Mouse (Mus musculus): ENCODE measurements around the gene 2010300C02Rik. TPM values are rescaled to one million over a fixed set of nuclear protein-coding genes. Genes with fewer than 3 reads are reported as not detected.
A peak's percentile ranks its signal among the peaks of the same experiment; 100 is the strongest.

Gene 2010300C02Rik
- polyA plus RNA-seq, 2 experiments, result 3.7 to 4.1 TPM

GRCm38 (mm10) chr1:37619542-37619941 lies 100.3 kb downstream of the 2010300C02Rik start:
- no peaks in the 10 kb centered on the region for H3K9me3 ChIP-seq (ENCODE audit: control insufficient read depth, low read length)
- TF ChIP-seq POLR2A (IDR thresholded peaks at IDR 0.05; ENCODE audit: borderline replicate concordance, extremely low read depth, insufficient read depth, insufficient read length), result no peak
- H3K4me3 ChIP-seq (replicated peaks; ENCODE audit: low read length), result no peak overlapping the region
- H3K4me1 ChIP-seq (ENCODE audit: control insufficient read depth, insufficient read depth, low read length), result peaks cover 14% of the 10 kb centered on the region
- no peak for DNase-seq (ENCODE audit: low spot score)
- no peaks in the 10 kb centered on the region for H3K27me3 ChIP-seq (ENCODE audit: control insufficient read depth, insufficient read depth, low read length)
- no peak overlapping the region for H3K27ac ChIP-seq (replicated peaks; ENCODE audit: low read depth, low read length)
- WGBS, result 47% methylated on average over 1 of the region's 1 CpGs
- no peak overlapping the region for H3K9ac ChIP-seq (ENCODE audit: low read depth, low read length, severe bottlenecking)
- H3K36me3 ChIP-seq (ENCODE audit: control insufficient read depth, insufficient read depth, low read length), result no peaks in the 10 kb centered on the region
- ATAC-seq (ENCODE audit: low FRiP score, low read depth), result no peak
- H3K4me2 ChIP-seq (replicated peaks; ENCODE audit: low read depth, low read length, severe bottlenecking), result no peak overlapping the region

GRCm38 (mm10) chr1:37617047-37617446 lies 102.8 kb downstream of the 2010300C02Rik start:
- Histone ChIP-seq H3K4me3 (replicated peaks; ENCODE audit: low read length) (no peak overlapping the region), H3K9me3 (ENCODE audit: control insufficient read depth, low read length) (no peaks in the 10 kb centered on the region), H3K4me1 (ENCODE audit: control insufficient read depth, insufficient read depth, low read length) (peaks cover 20% of the 10 kb centered on the region), H3K27ac (replicated peaks; ENCODE audit: low read depth, low read length) (no peak overlapping the region), H3K36me3 (ENCODE audit: control insufficient read depth, insufficient read depth, low read length) (no peaks in the 10 kb centered on the region), H3K27me3 (ENCODE audit: control insufficient read depth, insufficient read depth, low read length) (no peaks in the 10 kb centered on the region), H3K9ac (ENCODE audit: low read depth, low read length, severe bottlenecking) (no peak overlapping the region), H3K4me2 (replicated peaks; ENCODE audit: low read depth, low read length, severe bottlenecking) (no peak overlapping the region)
- DNase-seq (ENCODE audit: low spot score) (no peak), ATAC-seq (ENCODE audit: low FRiP score, low read depth) (no peak)
- no peak for TF ChIP-seq POLR2A (IDR thresholded peaks at IDR 0.05; ENCODE audit: borderline replicate concordance, extremely low read depth, insufficient read depth, insufficient read length)
- 43% methylated on average over 5 of the region's 5 CpGs for WGBS

- Histone ChIP-seq H3K9me3 (ENCODE audit: control insufficient read depth, low read length) (no peaks in the 10 kb centered on the region), H3K4me3 (replicated peaks; ENCODE audit: low read length) (no peak overlapping the region), H3K4me2 (replicated peaks; ENCODE audit: low read depth, low read length, severe bottlenecking) (no peak overlapping the region), H3K27ac (replicated peaks; ENCODE audit: low read depth, low read length) (0 out of 2 replicates have a peak overlapping the region, but pooled peaks have one; percentile 33), H3K9ac (ENCODE audit: low read depth, low read length, severe bottlenecking) (no peak overlapping the region), H3K4me1 (ENCODE audit: control insufficient read depth, insufficient read depth, low read length) (peaks cover 25% of the 10 kb centered on the region), H3K27me3 (ENCODE audit: control insufficient read depth, insufficient read depth, low read length) (no peaks in the 10 kb centered on the region), H3K36me3 (ENCODE audit: control insufficient read depth, insufficient read depth, low read length) (no peaks in the 10 kb centered on the region)
- 21% methylated on average over 4 of the region's 4 CpGs for WGBS
- no peak for TF ChIP-seq POLR2A (IDR thresholded peaks at IDR 0.05; ENCODE audit: borderline replicate concordance, extremely low read depth, insufficient read depth, insufficient read length)
- ATAC-seq (ENCODE audit: low FRiP score, low read depth), result no peak
- DNase-seq (ENCODE audit: low spot score), result no peak
Observed at GRCm38 (mm10) chr1:37616569-37616968, 103.3 kb downstream of the 2010300C02Rik start.

- H3K9ac ChIP-seq (ENCODE audit: low read depth, low read length, severe bottlenecking), result no peak overlapping the region
- ATAC-seq (ENCODE audit: low FRiP score, low read depth), result no peak
- no peak overlapping the region for H3K4me3 ChIP-seq (replicated peaks; ENCODE audit: low read length)
- no peaks in the 10 kb centered on the region for H3K9me3 ChIP-seq (ENCODE audit: control insufficient read depth, low read length)
- no peak overlapping the region for H3K4me2 ChIP-seq (replicated peaks; ENCODE audit: low read depth, low read length, severe bottlenecking)
- H3K27ac ChIP-seq (replicated peaks; ENCODE audit: low read depth, low read length), result no peak overlapping the region
- TF ChIP-seq POLR2A (IDR thresholded peaks at IDR 0.05; ENCODE audit: borderline replicate concordance, extremely low read depth, insufficient read depth, insufficient read length), result no peak
- WGBS, result 76% methylated on average over 12 of the region's 12 CpGs
- H3K36me3 ChIP-seq (ENCODE audit: control insufficient read depth, insufficient read depth, low read length), result no peaks in the 10 kb centered on the region
- no peak for DNase-seq (ENCODE audit: low spot score)
- H3K4me1 ChIP-seq (ENCODE audit: control insufficient read depth, insufficient read depth, low read length), result peaks cover 26% of the 10 kb centered on the region
- H3K27me3 ChIP-seq (ENCODE audit: control insufficient read depth, insufficient read depth, low read length), result no peaks in the 10 kb centered on the region
Observed at GRCm38 (mm10) chr1:37615290-37616040, 104.4 kb downstream of the 2010300C02Rik start.

GRCm38 (mm10) chr1:37614836-37615235 lies 105.0 kb downstream of the 2010300C02Rik start:
- no peak overlapping the region for H3K9ac ChIP-seq (ENCODE audit: low read depth, low read length, severe bottlenecking)
- H3K4me2 ChIP-seq (replicated peaks; ENCODE audit: low read depth, low read length, severe bottlenecking), result no peak overlapping the region
- H3K27ac ChIP-seq (replicated peaks; ENCODE audit: low read depth, low read length), result no peak overlapping the region
- H3K27me3 ChIP-seq (ENCODE audit: control insufficient read depth, insufficient read depth, low read length), result no peaks in the 10 kb centered on the region
- DNase-seq (ENCODE audit: low spot score), result no peak
- H3K9me3 ChIP-seq (ENCODE audit: control insufficient read depth, low read length), result no peaks in the 10 kb centered on the region
- no peak for ATAC-seq (ENCODE audit: low FRiP score, low read depth)
- no peaks in the 10 kb centered on the region for H3K36me3 ChIP-seq (ENCODE audit: control insufficient read depth, insufficient read depth, low read length)
- WGBS, result 61% methylated on average over 7 of the region's 7 CpGs
- H3K4me1 ChIP-seq (ENCODE audit: control insufficient read depth, insufficient read depth, low read length), result peaks cover 26% of the 10 kb centered on the region
- no peak overlapping the region for H3K4me3 ChIP-seq (replicated peaks; ENCODE audit: low read length)
- TF ChIP-seq POLR2A (IDR thresholded peaks at IDR 0.05; ENCODE audit: borderline replicate concordance, extremely low read depth, insufficient read depth, insufficient read length), result no peak
